Mouse (Mus musculus): ENCODE measurements around the gene Tmem235.

- no peak for TF ChIP-seq POLR2A (IDR thresholded peaks at IDR 0.05; ENCODE audit: low read depth, low read length)
- TF ChIP-seq CTCF (IDR thresholded peaks at IDR 0.05; ENCODE audit: extremely low read depth, insufficient read depth, insufficient read length, insufficient replicate concordance) = no peak
Measured at GRCm38 (mm10) chr11:117823411-117823810, 37.1 kb upstream of the Tmem235 start.

All from spleen, adult 2 months (tissue).